Mouse (Mus musculus) limb, embryonic 13.5 days (tissue): ENCODE measurements around the gene Gm45902. TPM values are rescaled to one million over a fixed set of nuclear protein-coding genes. Genes with fewer than 3 reads are reported as not detected.

Experiments
- ATAC-seq: fragments of 200-750 bp; cut with Nextera tagmentation; 2 replicates; pipeline ENCODE4 v1.8.0; 2017; ENCODE audit warnings: low read depth, moderate number of reproducible peaks, moderate TSS enrichment; ENCODE audit not compliant: low FRiP score
- H3K27ac ChIP-seq: fragments of 300-500 bp; sonication (generic); 2 replicates; pipeline ENCODE4 v1.5.1; 2015; ENCODE audit warnings: inconsistent platforms, mild to moderate bottlenecking, moderate library complexity
- H3K27me3 ChIP-seq: fragments of 300-500 bp; sonication (generic); 2 replicates; pipeline ENCODE4 v1.6.1; 2015; ENCODE audit warnings: mild to moderate bottlenecking, inconsistent platforms
- H3K36me3 ChIP-seq: fragments of 300-500 bp; sonication (generic); 2 replicates; pipeline ENCODE4 v1.6.1; 2015; ENCODE audit warnings: inconsistent platforms, mild to moderate bottlenecking, moderate library complexity
- H3K4me1 ChIP-seq: fragments of 300-500 bp; sonication (generic); 2 replicates; pipeline ENCODE4 v1.6.1; 2015; ENCODE audit warnings: inconsistent platforms
- H3K4me2 ChIP-seq: fragments of 300-500 bp; sonication (generic); replicated peaks from 2 replicates; pipeline ENCODE4 v1.6.1; 2015; ENCODE audit warnings: inconsistent platforms, mild to moderate bottlenecking, moderate library complexity
- H3K4me3 ChIP-seq: fragments of 300-500 bp; sonication (generic); 2 replicates; pipeline ENCODE4 v1.5.1; 2015; ENCODE audit warnings: moderate library complexity, mild to moderate bottlenecking, inconsistent platforms
- H3K9ac ChIP-seq: fragments of 300-500 bp; sonication (generic); 2 replicates; pipeline ENCODE4 v1.6.1; 2015; ENCODE audit warnings: mild to moderate bottlenecking, inconsistent platforms
- H3K9me3 ChIP-seq: fragments of 300-500 bp; sonication (generic); 2 replicates; pipeline ENCODE4 v1.6.1; 2016; ENCODE audit warnings: inconsistent platforms
- WGBS: fragments of 180-500 bp; shearing (Covaris S2); methylation state at CpG from one replicate; pipeline ENCODE4 v1.1.7; 2015; 5-methylcytosine and 5-hydroxymethylcytosine counted together
- polyA plus RNA-seq: library from polyadenylated mRNA; unstranded; fragments of >200 nt; fragmentation: Nextera tagmentation; extraction: Ambion mirVana; gene quantifications from 2 replicates; pipeline ENCODE4 v1.2.1, GENCODE M21; 2015

Gm45902 gene
- 5.4 and 5.6 TPM in 2 replicates for polyA plus RNA-seq

DNA sequence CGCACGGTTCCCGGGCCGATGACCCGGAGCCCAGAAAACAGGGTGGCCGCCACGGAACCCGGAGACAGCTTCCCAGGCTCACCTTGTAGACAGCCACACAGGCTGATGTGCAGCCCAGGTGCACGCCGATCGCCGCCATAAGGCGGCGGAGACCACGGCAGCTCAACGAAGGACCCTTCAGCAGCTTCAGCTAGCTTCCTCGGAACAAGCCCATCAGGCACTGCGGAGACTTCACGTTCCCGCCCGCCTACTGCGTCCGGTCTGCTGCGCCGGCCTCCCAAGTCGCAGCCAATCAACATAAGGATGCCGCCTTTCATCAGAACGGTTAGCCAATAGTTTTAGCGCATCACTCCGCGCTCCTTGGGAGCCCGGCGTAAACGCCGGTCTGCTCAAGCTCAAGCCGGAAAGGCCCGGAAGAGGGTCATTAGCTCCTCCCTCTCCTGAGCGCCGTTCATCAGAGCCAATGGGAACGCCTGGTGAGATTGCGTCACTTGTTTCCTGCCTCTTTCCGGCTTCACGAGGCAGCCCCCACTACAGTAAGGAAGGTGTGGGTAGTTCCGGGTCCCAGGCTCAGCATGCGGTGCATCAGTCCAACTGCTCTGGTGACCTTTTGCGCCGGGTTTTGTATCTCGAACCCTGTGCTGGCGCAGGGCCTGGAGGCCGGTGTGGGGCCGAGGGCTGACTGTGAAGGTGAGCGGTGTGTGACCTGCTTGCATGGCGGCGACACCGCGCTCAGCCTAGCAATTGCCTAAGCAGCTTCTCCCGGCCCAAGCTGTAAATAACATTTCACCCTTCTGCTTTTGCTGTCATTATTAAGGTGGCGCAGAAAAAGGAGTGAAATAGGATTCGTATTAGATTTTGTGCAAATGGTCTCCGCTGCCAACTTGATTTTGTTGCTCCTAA lies at the start of gene Gm45902, which contains the start of the genes Hspa14 and Cdnf:
TSS of gene Gm45902 (minus strand) at position 239 of the 903 bp plus-strand sequence.
TSS of gene Hspa14 (minus strand) at position 263 of the 903 bp plus-strand sequence.
TSS of gene Cdnf (plus strand) at position 479 of the 903 bp plus-strand sequence.
- H3K9ac ChIP-seq, result peak within 1 kb of the TSS; percentile 88
- H3K4me1 ChIP-seq, result peaks cover 11% of the 10 kb centered on the region
- peak within 1 kb of the TSS; percentile 76 for H3K27ac ChIP-seq
- peak; percentile 100 for ATAC-seq
- H3K27me3 ChIP-seq, result no peaks in the 10 kb centered on the region
- no peaks in the 10 kb centered on the region for H3K9me3 ChIP-seq
- H3K4me3 ChIP-seq, result peak within 1 kb of the TSS; percentile 86
- H3K36me3 ChIP-seq, result peaks cover 27% of the 10 kb centered on the region
- under 1% methylated on average over 60 of the region's 60 CpGs for WGBS
- H3K4me2 ChIP-seq, result peak within 1 kb of the TSS; percentile 95

DNA sequence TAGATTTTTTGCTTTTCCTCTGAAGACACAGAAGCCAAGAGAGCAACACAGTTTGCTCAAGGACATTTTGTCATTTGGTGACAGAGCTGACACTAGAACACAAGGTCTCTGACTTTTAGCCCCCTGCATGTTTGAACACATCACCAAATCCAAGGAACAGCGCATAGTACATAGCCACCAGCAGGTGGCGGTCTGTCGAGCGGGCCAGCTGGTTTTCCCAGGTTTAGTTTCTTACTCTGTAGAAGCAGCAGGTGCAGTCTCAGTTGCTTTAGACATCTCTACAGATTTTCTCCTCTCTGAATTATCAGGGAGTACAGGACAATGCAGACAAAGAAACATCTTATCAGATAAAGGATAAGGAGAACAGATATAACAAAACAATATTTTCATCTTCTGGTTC lies 34.0 kb upstream of the Gm45902 start:
- 1% methylated on average over 4 of the region's 4 CpGs for WGBS
- no peak overlapping the region for H3K4me3 ChIP-seq

DNA sequence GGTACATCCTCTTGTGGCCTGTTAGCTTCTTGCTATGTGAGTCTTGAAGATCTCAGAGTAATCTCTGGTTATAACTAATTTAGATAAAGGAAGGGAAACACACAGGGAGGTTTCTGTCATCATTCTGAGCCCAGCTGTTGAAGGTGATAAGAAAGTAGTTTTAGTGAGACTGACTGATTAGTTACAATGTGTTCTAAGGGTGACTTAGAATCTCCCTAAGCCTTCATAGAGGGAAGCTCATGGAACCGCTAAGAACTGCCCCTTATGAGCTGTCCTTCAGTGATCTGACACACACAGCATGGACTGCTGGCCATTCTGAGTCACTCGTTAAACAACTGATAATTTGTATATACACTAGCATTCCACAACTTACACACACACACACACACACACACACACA lies 33.5 kb upstream of the Gm45902 start:
- no peaks in the 10 kb centered on the region for H3K36me3 ChIP-seq
- no peak for ATAC-seq
- H3K9me3 ChIP-seq, result no peaks in the 10 kb centered on the region
- no peaks in the 10 kb centered on the region for H3K27me3 ChIP-seq
- no peak overlapping the region for H3K4me3 ChIP-seq
- WGBS, result 70% methylated on average over 2 of the region's 2 CpGs
- no peak overlapping the region for H3K27ac ChIP-seq
- no peak overlapping the region for H3K9ac ChIP-seq
- H3K4me1 ChIP-seq, result peaks cover 11% of the 10 kb centered on the region
- no peak overlapping the region for H3K4me2 ChIP-seq

More for the DNA sequence above, 34.0 kb upstream of the Gm45902 start:
- ATAC-seq, result peak; percentile 57; the same call in 1 of the 2 replicates
- H3K27me3 ChIP-seq, result no peaks in the 10 kb centered on the region
- no peak overlapping the region for H3K9ac ChIP-seq
- no peak overlapping the region for H3K27ac ChIP-seq
- no peak overlapping the region for H3K4me2 ChIP-seq
- H3K9me3 ChIP-seq, result no peaks in the 10 kb centered on the region
- peaks cover 10% of the 10 kb centered on the region for H3K4me1 ChIP-seq
- H3K36me3 ChIP-seq, result no peaks in the 10 kb centered on the region

DNA sequence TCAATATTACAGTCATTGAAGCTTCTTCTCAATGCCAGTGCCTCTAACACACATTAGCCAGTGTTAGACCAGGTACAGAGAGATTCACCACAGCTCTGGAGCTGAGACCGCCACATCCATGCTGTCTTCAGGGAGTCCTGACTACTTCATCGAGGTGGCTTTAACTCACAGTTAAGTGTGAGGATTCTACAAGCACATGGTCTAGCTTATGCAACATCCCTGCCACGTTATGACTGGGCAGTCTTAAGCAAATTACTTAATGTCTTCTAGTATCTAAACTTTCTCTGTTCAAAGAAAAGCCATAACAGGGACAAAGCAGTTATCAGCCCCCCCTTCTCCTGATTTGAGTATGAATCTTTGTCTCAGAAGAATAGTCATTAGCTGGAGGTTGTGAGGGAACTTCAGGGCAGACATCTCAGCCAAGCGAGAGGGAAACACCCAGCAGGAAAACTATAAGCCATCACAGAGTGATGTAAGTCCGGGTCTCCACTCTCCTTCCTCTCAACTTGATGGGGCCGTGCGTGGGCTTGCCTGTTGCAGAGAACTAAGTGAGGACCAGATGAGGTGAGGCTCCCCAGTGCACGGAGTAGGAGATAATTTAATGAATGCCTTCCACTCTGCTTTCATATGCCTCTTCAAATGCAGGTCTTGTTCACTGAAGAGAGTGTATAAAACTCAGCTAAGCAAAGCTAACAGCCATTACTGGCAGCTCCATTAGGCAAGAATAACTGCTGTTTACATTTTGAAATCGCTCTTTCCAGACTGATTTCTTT lies 28.9 kb upstream of the Gm45902 start:
- Histone ChIP-seq H3K4me3 (no peak overlapping the region), H3K4me1 (peaks cover 11% of the 10 kb centered on the region), H3K27ac (peak overlapping the region; percentile 33; the same call in 1 of the 2 replicates), H3K9ac (no peak overlapping the region), H3K36me3 (no peaks in the 10 kb centered on the region), H3K9me3 (no peaks in the 10 kb centered on the region), H3K27me3 (no peaks in the 10 kb centered on the region), H3K4me2 (no peak overlapping the region)
- ATAC-seq, result no peak
- 65% methylated on average over 9 of the region's 9 CpGs for WGBS

DNA sequence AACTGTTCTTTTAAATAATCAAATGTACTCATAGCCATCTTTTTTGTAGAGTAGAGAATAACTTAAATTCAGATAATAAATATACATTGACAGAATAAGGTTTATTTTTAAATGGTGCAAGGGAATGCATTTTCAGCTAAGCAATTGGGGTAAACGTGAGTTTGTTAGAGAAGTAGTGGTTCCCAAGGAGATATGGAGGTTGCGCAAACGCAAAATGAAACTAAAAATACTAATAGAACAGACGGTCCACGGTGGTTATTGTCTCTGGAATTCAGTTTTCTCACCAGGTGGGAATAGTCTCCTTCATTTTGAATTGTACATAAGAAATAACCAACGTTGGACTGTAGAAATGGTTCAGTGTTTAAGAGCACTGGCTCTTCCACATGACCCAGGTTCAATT lies 13.7 kb upstream of the Gm45902 start:
- Histone ChIP-seq H3K27ac (no peak overlapping the region), H3K4me3 (no peak overlapping the region), H3K9ac (no peak overlapping the region), H3K36me3 (no peaks in the 10 kb centered on the region), H3K4me1 (no peaks in the 10 kb centered on the region), H3K9me3 (no peaks in the 10 kb centered on the region), H3K4me2 (no peak overlapping the region), H3K27me3 (no peaks in the 10 kb centered on the region)
- 81% methylated on average over 6 of the region's 6 CpGs for WGBS
- ATAC-seq, result no peak

DNA sequence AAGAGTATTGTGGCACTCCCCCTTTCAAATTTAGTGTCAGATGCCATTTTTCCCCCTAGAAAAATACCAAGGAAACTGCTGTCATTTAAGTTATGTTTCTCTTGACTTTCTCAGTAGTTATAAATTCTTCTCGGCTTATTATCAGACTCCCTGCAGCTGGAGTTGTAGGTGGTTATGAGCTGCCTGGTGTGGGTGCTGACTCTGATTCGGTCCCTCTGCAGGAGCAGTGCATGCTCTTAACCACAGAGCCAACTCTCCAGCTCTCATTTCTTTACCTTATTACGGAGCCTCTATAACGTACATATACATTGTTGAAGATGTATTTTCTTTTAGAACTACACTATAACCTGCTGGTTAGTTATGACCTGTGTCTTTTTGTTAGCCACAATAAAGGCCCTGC lies 10.0 kb upstream of the Gm45902 start:
- no peak overlapping the region for H3K27ac ChIP-seq
- WGBS, result 79% methylated on average over 4 of the region's 4 CpGs
- no peaks in the 10 kb centered on the region for H3K36me3 ChIP-seq

DNA sequence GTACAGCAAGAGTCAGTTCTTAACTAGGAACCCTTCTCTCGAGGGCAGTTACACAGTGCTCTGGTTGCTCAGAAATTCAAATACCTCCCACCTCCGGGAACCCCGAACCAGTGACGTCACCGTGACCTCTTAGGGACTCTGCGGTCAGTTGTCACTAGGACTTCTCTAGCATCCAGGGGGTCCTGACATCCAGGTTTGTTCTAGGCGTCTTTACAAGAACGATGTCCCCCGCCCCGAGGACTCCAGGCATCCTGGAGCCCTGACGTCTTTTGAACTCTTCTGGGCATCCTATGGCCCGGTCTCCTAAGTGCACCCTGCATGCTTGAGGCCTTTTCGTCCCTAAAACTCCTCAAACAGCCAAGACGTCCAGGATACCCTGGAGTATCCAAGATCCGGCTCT lies 514 bp downstream of the Gm45902 start:
- WGBS, result under 1% methylated on average over 15 of the region's 15 CpGs
- H3K4me2 ChIP-seq, result peak overlapping the region; percentile 95
- H3K9me3 ChIP-seq, result no peaks in the 10 kb centered on the region
- peaks cover 34% of the 10 kb centered on the region for H3K36me3 ChIP-seq
- peaks cover 11% of the 10 kb centered on the region for H3K4me1 ChIP-seq
- no peaks in the 10 kb centered on the region for H3K27me3 ChIP-seq
- ATAC-seq, result no peak; the same call in 1 of the 2 replicates
- peak overlapping the region; percentile 86 for H3K4me3 ChIP-seq
- H3K9ac ChIP-seq, result peak overlapping the region; percentile 88
- H3K27ac ChIP-seq, result peak overlapping the region; percentile 76

More for the DNA sequence above, 10.0 kb upstream of the Gm45902 start:
- Histone ChIP-seq H3K27me3 (no peaks in the 10 kb centered on the region), H3K9ac (no peak overlapping the region), H3K4me3 (no peak overlapping the region), H3K4me2 (no peak overlapping the region), H3K9me3 (no peaks in the 10 kb centered on the region), H3K4me1 (no peaks in the 10 kb centered on the region)
- ATAC-seq, result no peak

DNA sequence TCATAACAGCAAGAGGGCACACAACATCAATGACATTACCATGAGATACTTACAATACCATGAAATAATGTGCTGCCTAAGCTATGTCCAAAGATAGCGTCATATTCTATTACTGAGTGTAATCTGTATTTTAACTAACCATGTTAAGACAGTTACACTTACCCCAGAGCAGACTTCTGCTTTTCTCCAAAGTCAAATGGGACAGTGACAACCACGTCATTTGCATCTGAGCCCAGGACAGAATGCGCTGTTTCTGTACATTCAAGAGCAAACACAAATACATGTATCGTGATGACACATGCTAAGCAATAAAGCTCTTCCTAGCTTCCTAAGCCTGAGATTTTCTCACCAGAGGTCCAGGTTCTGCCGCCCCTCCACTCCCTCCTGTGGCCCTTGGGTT lies 11.7 kb downstream of the Gm45902 start:
- H3K27ac ChIP-seq, result no peak overlapping the region
- 95% methylated on average over 5 of the region's 5 CpGs for WGBS
- H3K9ac ChIP-seq, result no peak overlapping the region
- peaks cover 75% of the 10 kb centered on the region for H3K36me3 ChIP-seq
- no peak for ATAC-seq
- no peaks in the 10 kb centered on the region for H3K4me1 ChIP-seq
- no peak overlapping the region for H3K4me3 ChIP-seq
- H3K9me3 ChIP-seq, result no peaks in the 10 kb centered on the region
- no peak overlapping the region for H3K4me2 ChIP-seq
- H3K27me3 ChIP-seq, result no peaks in the 10 kb centered on the region

DNA sequence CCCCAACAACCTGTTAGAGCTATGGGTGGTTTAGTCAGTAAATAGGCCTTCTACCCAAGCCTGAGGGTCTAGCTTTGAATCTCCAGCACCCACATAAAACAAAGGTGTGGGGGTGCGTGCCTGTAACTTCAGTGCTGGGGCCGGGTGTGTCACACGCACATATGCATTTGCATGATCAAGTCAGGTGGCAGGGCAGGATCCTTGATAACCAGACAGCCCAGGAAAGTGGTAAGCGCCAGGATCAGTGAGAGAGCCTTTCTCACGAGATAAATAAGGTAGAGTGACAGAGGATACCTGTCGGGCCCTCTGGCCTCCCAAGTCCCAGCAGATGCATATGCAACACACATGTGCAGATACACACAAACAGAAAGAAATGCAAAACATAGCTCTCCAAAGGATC lies 13.0 kb downstream of the Gm45902 start:
- H3K9me3 ChIP-seq, result no peaks in the 10 kb centered on the region
- H3K27ac ChIP-seq, result no peak overlapping the region
- H3K4me3 ChIP-seq, result no peak overlapping the region
- H3K27me3 ChIP-seq, result no peaks in the 10 kb centered on the region
- H3K4me2 ChIP-seq, result no peak overlapping the region
- 96% methylated on average over 6 of the region's 6 CpGs for WGBS
- no peak overlapping the region for H3K9ac ChIP-seq
- H3K36me3 ChIP-seq, result peaks cover 74% of the 10 kb centered on the region
- ATAC-seq, result no peak
- no peaks in the 10 kb centered on the region for H3K4me1 ChIP-seq

DNA sequence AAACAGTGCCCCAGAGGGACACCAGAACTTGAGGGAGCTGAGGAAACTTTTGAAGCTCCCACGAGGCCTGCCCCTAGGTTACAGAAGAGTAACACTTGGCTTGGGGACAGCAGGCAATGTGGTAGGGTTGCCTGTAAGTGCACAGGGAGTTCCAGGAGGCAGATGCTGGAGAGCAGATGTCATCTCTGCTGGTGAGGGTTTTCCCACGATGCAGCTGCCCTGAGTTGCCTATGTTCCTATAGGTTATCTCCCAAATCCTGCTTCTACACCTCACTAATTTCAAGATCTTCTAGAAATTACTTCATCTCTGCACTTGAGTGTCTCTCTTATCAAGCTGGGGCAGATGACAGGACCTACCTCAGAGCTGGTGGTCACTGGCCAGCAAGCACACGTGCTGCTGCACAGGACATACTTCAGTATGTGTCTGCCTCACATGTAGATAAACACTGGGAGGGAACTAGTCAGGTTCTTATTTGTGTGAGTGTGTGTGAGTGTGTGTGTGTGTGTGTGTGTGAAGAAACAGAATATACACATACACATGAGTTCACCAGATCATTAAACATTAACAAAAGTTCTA lies 18.7 kb downstream of the Gm45902 start:
- ATAC-seq, result no peak
- H3K4me3 ChIP-seq, result no peak overlapping the region
- H3K4me2 ChIP-seq, result no peak overlapping the region
- no peaks in the 10 kb centered on the region for H3K9me3 ChIP-seq
- no peaks in the 10 kb centered on the region for H3K27me3 ChIP-seq
- H3K4me1 ChIP-seq, result no peaks in the 10 kb centered on the region
- 84% methylated on average over 3 of the region's 3 CpGs for WGBS
- H3K9ac ChIP-seq, result no peak overlapping the region
- no peak overlapping the region for H3K27ac ChIP-seq
- H3K36me3 ChIP-seq, result peaks cover 84% of the 10 kb centered on the region

DNA sequence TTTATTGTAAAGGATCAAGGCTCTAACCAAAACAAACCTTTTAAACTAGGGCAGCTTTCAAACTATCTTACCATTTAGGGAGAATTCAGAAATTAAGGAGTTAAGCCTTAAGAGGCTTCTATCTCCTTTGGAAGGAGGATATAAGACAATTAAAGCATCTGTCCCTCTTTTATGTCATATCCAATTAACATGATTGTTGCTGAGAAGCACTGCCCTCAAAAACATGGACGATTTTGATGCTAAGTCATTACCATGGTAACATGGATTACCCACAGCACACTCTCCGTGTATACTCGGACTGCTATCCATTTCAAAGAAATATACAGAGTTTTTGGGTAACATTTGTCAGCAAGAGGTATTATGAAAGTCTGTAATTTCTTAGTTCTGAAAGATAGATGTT lies 22.8 kb downstream of the Gm45902 start:
- no peaks in the 10 kb centered on the region for H3K27me3 ChIP-seq
- 90% methylated on average over 3 of the region's 3 CpGs for WGBS
- no peak for ATAC-seq
- H3K4me2 ChIP-seq, result no peak overlapping the region
- no peak overlapping the region for H3K27ac ChIP-seq
- H3K9ac ChIP-seq, result no peak overlapping the region
- no peak overlapping the region for H3K4me3 ChIP-seq
- H3K9me3 ChIP-seq, result no peaks in the 10 kb centered on the region
- H3K36me3 ChIP-seq, result peaks cover 52% of the 10 kb centered on the region
- no peaks in the 10 kb centered on the region for H3K4me1 ChIP-seq

DNA sequence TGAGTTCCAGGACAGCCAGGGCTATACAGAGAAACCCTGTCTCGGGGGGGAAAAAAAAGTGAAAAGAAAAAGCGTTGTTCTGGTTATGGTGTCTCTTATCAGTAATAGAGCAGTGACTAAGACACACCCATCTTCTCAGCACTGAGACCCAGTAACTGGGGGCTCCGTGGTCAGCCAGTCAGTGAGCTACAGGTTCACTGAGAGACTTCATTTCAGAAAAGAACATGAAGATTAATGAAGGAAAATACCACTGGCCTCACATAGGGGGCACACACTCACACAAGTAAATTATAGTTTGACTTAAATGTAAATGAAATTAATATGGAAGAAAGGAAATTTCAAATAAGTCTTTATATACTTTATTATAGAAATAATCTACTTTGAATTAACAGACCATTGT lies 32.4 kb downstream of the Gm45902 start:
- WGBS, result 86% methylated on average over 3 of the region's 3 CpGs
- H3K9ac ChIP-seq, result no peak overlapping the region
- no peaks in the 10 kb centered on the region for H3K9me3 ChIP-seq
- no peak overlapping the region for H3K4me3 ChIP-seq
- 0 out of 2 replicates have a peak, but pooled peaks cover 2% of the 10 kb centered on the region for H3K36me3 ChIP-seq
- H3K4me1 ChIP-seq, result peaks cover 6% of the 10 kb centered on the region
- no peak overlapping the region for H3K27ac ChIP-seq
- H3K27me3 ChIP-seq, result no peaks in the 10 kb centered on the region
- H3K4me2 ChIP-seq, result no peak overlapping the region
- no peak for ATAC-seq
